Mouse (Mus musculus) cerebellum, postnatal 25 days (tissue): ENCODE data around the gene Hs3st5.
"Not testable (repeated sequence)": the region's sequence is repeated elsewhere in the genome, so short reads cannot be mapped to it uniquely, and the experiment has no call there.

Experiments
- DNase-seq, 2 experiments: peaks; one replicate each; pipeline ENCODE4 v3.0.0; 2021; ENCODE audit warnings: mixed read lengths in 2 of 2

Gene Hs3st5

DNA sequence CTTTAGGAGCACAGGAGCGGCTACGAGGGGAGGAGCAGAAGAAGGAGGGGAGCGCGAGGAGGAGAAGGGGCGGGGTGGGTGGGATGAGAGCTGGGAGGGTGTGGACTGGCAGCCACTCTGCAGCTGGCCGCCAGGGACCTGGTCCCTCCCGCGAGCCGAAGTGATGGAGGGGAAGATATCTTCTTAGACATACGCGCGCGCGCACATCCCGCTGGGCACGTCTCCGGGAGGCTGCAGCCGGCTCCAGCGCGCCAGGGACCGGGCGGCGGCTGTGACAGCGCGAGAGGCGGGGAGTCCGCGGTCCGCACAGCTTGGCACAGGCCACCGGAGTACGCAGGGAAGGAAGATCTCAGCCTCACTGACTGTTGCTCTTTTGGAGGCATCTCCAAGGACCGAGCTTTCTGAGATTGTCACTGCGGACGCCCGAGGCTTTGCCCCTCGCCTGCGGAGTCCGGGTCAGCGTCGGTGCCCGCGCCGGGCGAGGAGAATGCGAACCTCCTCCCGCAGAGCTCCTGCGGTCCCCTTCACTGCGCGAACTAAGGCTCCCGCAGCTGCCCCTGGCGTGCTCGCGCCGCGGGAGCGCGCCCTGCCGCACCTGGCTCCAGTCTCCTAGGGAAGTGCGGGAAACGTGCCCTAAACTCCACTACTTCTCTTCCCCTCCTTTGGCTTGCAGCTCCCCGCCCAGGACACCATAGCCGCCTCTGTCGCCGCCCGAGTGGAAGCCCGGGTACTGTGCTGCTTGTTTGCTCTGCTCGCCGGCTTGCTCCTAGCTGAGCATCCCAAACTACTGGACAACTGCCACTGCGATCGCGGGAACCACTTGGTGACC, at the start of gene Hs3st5:
TSS of gene Hs3st5 (plus strand) at position 88 of the 829 bp plus-strand sequence.
- DNase-seq = peak; percentile 83

DNA sequence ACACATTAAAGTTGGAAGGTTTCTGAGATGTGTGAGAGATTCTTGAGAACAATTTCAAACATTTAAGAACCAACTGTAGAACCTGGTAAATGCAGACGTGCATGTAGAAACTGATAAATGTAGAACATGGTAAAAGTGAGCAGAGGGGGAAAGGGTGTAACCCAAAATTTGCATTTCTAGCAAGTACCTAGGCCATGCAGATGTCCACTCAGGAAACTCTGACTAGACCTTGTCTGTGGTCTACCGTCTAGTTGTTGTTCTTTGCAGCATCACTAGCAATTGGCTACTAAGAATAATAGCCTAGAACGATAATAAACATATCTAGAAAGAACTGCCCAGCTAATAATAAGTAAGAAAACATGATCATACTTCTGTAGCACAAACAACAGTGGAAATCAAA, 38.0 kb upstream of the Hs3st5 start:
- DNase-seq = no peak

DNA sequence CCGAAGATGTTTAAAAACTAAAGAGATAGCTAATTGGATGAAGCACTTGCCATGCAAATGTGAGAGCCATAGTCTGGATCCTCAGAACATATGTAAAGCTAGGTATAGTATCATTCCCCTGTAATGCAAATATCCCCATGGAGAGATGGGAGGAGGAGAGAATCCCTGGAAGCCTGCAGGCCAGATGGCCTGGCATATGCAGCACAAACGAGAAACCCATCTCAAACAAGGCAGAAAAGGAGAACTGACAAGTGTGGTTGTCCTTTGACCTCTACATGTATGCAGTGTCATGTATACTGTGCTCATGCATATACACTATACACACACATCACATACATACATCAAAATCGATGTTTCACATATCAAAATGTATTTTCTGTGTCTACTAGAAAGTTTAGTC, 35.5 kb upstream of the Hs3st5 start:
- DNase-seq = peak; percentile 9 to 40

DNA sequence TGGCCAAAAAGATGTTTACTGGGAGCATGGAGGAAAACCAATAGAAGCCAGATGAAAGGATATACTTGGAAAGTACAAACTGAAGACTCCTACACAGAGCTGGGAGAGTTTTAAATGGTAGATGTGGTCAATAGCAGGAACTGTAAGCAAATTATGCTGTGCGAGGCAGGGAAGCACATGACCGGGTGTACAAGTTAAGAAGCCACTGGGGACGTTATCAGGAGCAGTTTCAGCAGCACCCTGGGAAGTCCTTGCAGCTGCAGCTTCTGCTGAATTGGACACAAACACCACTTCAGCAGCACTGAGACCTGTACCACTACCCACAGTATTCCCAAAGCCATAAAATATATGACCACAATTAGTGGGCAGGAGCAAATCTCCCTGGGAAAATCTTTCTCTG, 31.8 kb upstream of the Hs3st5 start:
- DNase-seq = no peak

DNA sequence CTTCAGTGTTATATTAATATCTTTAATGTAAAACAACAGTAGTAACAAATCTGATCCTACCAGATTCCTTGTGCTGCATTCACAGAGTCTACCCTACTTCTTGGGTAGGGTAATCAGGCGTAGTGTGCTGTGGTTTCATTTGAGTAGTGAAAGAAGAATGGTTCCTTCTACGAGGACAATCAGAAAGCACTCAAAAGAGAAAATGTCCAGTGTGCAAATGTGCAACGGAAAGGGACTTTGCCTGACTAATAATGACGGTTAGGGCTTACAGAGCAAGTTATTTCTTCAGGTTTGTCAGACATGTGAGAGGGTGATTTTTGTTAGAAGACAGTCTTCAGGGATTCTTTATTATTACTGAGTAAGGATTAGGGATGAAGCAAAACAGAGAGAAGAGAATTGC, 29.1 kb upstream of the Hs3st5 start:
- DNase-seq = no peak

DNA sequence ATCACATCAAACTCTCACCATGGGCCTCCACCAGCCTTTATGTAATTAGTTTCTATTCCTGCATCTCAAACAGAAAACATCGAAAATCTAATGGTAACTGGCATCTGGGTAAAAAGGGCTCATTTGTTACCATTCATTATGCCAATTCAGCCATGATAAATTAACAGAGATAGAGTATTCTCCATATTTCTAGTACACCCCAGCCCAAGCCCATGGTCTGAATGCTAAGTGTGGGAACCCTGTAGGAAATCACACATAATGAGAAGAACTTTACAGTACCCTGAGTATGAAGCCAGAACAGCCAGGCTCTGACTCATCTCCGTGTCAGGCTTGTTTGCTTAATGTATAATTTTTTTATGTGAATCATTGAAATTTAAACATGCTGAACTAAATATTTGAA, 23.3 kb upstream of the Hs3st5 start:
- DNase-seq = no peak

DNA sequence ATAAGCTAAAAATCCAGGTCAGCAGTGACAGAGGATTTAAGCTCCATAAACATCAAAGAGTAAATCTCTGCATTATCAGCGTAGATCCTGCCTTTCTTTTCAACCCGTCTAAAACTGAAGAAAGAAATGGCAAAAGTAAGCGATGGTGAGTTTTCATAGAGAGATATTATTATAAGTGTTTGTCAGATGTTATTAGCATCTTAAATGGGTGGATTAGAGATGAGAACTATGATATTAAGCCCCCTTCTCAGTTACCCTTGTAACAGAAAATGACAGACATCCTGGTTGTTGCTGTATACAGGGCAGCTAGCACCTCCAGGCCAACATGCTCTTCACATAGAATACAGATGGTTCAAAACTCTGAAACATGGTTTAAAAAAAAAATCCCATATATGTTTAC, 22.6 kb upstream of the Hs3st5 start:
- no peak for DNase-seq

DNA sequence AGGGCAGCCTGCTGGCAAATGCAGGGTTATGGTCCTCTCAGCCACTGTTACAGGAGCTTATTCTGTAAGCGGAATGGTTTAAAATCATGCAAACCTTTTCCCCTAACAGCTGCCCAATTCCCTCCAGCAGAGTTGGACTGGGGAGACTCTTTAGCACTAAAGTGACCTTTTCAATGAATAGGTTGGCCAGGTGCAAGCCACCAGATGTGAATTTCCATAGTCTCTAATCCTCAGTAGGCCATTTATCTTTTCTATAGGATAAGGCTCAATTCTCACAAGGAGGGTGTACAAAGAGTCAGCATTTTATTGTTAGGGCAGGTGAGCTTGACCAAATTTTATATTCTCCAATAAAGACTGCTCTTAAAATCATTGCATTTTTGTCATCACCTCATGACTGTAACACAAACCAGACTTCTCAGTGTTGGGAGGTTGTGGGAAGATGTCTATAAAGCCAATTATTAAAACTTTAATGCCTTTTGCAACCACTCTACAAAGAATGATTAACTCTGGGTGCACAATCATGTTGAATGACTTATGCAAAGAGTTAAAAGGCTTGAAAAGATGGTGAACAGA, 21.8 kb upstream of the Hs3st5 start:
- DNase-seq = no peak

DNA sequence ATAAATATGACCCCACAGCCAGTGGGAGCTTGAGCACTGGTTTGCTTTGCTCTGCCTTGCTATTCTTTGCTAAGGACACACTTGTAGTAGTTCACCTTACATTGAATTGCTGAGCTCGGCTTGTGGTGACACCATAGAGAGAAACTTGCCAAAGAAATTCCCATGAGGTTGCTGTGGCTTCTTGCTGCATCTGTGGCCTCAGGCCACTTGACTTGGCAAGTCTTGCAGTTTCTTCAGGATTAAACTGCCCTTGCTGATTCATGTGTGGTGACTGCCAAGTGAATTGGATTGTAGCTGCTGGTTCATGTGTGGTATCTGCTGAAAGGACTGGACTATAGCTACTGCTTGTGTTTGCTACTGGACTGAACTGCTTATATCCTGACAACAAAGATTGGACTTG, 13.0 kb upstream of the Hs3st5 start:
- DNase-seq = no peak

DNA sequence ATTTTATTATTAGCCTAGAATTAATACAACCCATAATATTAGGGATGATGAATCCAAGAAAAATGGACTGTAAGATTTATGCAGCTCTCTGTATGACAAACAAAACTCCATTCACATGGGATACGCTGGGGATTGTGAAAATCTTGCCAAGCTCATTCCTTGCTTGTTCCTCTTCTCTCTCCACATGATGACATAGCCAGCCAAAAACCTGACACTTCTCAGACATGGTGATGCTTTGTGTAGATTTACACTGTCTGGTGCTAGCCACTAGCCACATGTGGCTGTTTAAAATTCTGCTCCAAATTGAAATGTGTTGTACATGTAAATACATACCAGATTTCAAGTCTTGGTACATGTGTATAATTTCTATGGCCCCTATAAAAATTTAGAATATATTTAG, 6.9 kb upstream of the Hs3st5 start:
- DNase-seq = no peak

DNA sequence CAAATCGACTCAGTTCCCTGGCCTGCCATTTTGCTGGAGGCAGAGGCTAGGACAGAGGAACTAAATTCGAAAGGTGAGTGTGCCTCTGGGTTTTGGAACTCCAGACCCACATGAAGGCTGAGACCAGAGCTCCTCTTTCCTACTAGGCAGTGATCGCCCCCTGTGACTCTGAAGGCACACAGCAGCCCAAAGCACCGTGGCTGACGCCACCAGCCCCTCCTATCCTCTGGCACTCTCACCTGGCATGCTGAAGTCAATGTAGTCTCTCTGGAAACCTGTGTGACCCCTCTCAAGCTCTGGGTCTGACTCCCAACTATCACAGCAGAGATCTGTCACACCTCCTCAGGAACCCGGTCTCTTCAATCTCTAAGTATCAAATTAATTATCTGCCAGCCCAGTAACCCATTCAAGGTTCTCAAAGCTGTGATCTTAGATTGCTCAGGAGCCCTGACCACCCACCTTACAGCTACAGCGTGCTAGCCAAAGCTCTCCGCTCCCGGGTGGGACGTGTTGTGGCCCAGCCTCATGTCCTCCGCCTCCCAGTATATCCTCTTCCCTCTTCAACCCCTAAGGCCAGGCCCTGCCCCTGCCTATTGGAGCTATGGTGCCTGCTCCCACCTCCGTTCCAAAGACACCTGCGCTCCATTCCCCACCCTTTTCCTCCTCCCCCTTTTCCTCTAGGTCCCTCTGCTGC, 434 bp upstream of the Hs3st5 start:
- peak; percentile 53 to 59 for DNase-seq

DNA sequence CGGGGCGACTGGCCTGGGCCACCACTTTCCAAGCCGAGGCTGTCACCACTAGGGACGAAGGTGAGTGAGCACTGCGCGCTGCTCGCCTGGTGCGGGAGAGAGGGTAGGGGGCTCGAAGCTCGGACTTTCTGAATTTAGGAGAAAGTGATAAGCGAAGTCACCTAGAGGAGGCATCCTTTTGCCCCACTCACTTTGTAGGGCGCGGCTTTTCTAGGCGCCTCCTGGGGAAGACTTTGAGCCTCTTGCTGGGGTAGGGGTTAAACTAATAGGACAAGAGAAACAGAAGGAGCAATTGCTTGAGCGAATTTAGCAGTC, 899 bp downstream of the Hs3st5 start:
- DNase-seq = no peak

DNA sequence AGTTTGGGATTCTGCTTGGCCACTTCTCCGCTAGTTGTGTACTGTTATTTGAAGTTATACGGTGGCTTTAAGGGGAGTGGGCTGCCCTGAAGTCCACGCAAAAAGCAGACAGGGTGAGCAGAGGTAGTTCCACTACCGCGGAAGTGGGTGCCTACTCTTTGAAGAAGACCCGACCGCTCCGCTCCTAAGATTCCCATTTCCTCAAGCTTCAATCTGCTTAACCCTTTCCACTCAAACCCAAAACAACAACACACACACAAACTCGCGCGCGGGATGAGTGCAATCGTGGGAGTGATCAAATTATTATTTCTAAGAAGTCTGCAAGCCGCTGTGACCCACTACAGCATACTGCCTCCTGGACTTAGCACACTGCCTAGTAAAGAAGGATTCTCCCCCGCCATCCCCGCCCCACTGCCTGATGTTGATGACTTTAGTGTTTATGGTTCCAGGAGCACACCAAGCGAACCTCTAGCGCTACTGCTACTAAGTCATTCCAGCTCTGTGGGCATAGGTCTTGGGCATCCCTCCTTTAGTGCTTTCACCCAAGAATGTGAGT, 1.5 kb downstream of the Hs3st5 start:
- DNase-seq = peak; percentile 16 to 23

DNA sequence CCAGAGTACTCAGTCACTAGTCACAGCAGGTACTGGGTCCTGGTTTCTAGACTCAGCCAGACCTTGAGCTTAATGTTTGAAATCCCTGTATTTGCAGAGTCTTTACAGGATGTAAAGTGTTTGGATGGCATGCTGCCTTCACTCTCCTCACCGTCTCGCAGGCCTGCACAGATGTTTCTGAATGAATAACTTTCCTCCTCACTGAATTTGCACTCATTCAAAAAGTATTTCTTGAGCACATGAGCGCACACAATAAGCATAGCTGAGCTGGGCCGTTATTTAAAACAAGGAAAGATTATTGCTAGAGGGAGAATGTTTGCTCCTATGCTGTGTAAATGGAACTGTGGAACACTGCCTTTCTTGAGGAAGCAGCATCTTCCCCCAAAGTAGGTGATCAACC, 2.9 kb downstream of the Hs3st5 start:
- DNase-seq = no peak

DNA sequence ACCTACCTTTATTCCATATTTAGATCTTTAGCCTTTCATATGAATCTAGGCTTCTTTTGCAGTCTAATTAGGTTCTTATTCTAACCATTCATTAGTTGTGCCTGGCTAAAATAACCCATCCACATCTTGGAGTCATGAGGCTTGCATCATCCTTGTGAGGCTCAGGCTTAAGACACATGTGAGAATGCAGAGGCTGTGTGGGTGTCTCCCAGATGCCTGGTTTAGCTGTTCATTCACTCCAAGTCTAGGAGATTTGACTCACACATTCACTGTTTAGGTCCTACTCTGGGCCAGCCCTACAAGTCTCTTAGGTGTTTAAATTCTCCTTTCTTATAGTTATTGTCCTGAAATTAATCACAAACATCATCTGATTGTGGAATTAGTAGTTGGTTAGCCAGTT, 17.3 kb downstream of the Hs3st5 start:
- DNase-seq = no peak

DNA sequence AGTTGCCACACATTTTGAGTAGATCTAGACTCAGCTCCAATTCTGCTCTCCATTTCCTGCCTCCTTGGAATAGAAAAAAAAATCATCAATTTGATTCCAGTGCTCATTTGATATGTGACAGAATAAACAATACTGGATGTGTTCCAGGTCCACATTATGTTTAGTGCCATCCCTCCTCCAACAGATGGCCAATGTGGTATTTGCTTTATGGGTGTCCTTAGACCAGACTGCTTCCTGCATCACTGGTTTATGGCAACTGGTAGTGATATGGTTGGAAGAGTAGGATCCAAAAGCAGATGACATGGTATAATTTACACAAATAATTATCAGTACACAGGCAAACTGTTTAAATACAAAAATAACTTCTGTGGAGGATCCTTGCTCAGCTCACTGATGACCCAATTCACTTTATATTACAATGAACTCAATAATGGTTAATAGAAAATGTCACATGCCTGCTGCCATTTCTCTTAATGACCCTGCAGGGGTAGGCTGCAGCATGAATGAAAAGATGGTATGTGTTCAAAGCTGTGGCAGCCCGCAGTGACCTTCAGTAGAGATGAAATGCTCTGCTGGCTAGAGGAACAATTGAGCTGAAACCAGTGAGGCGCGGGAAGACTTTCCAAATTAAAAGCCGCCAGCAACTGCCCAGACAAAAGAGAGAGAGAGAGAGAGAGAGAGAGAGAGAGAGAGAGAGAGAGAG, 27.2 kb downstream of the Hs3st5 start:
- DNase-seq = peak in 1 of 2 experiments; percentile 25

DNA sequence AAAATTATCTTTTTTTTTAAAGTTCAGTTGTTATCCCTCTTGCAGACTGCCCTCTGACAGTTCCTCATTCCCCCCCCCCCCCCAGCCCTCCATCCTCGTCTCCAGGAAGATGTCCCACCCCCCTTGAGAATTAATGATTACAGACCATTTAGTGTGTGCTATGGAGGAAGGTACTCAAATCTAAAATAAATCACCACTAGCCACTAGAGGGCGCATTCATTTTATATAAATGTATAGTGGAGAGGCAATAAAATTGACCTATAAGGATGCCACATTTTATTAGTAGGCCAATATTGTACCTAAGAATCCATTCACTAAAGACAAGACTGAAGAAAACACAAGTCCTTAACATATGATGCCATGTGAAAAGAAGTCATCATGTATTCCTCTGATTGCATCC, 40.0 kb downstream of the Hs3st5 start:
- peak in 1 of 2 experiments; percentile 12 for DNase-seq

DNA sequence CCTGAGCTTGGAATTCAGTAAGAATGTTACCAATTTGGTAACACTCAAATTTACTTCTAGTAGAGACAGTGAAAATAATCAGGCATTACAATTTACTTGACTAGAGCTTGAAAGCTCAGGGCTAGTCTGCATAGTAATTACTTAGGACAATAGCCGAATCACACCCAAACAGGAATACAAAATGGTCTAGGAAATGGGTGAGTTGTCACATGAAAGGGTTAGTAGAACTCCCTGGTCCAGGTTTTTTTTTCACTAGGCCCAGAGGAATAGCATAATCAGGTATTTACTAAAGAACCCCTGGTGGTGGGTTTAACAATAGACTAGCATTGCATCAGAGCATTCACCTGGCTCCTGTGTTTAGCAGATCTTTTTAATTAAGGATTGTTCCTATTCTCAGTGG, 41.1 kb downstream of the Hs3st5 start:
- DNase-seq = not testable (repeated sequence)

DNA sequence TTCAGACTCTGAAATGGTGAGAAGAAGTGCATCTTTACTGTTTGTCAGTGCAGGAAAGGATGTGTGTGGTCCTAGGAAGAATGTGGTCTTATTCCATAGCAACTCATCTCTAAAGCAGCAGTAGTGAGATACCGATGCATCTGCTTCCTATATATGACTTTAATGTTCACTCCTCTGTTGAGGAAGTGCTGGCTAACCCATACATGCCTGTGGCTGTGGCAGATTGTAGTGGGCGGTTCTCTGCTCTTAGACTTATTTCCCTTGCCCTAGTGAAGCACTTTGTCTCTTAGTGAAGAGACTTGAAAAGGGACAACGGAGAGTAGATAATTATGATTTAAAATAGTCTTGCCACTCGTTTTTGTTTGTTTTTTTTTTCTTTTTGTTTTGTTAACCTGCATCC, 47.4 kb downstream of the Hs3st5 start:
- no peak for DNase-seq

DNA sequence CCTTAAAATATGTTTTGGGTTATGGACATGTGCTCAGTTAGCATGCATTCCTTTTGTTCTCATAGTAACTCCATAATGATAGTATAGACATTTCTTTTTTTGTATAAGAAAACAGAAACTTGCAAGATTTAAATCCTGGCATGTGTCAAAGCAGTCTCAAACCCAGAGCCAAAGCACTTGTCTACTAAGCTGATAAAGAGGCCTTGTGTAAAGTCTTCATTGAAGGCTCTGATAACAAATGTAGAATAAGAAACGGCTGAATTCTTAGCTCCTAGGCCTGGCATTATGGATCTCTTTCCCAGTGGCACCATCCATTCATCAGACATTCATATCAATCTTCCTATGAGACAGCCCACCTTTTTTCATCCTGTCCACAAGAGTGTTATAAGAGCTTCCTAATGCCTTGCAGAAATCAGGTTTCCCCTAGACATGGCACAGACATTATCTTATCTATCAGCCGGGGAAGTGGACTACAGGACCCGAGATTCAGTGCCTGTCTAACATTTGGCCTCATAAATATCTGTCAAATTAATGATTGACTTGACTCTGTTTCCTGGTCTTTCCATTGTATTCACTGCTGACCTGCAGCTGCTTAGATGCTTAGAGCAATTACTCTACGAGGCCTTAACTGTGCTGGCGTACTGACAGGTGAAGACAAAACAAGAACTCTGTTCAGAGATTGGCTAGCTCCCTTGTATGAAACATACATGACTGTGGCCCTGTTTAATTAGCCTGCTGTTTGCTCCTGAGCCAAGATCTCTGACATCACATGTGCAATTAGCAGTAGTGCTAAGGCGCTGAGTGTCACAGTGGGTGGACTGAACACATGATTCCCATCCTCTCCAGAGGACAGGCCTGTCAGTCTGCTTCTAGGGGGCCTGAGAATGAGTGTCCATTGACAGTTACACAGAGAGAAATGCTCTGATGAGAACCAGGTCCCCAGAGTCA, 48.6 kb downstream of the Hs3st5 start:
- DNase-seq = no peak

DNA sequence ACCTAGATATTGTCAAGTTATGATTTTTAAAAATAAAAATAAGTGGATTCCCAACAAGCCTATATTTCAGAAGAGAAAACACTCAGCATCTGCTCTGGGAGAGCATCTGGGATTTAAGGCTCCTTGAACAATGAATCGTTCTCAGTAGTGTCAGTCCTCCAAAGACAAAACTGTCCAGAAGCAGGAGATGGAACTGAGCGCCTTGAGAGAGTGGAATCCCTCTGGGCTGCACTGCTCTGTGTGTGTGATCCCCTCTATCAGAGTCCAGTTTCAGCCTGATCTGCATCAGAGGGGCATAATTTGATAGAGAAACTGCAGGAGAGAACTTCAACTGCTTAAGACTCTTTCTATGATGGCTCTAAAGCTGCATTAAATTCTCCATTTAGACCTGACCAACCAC, 49.5 kb downstream of the Hs3st5 start:
- no peak for DNase-seq

DNA sequence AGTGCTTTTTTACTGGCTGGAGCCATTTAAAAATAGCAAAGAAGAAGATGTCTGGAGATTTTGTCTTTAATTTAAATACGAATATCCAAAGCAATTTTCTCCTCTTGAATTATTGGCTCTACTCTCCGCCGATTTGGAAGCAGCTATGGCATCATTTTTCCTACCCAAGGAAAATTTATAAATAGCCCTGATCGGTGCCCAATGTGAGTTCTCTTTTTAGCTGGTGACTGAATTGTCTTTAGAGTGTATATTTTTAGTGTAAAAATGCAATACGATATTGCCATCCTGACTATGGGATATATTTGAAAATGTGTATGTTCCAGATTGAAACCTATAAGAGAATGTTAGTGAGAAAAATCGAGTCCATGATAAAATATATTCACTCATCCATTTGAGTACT, 51.1 kb downstream of the Hs3st5 start:
- no peak for DNase-seq
